Mouse (Mus musculus) cerebellum, postnatal 25 days (tissue): ENCODE data around the gene Zfp442.
"Not testable (repeated sequence)": the region's sequence is repeated elsewhere in the genome, so short reads cannot be mapped to it uniquely, and the experiment has no call there.

Experiments
- DNase-seq, 2 experiments: peaks; one replicate each; pipeline ENCODE4 v3.0.0; 2021; ENCODE audit warnings: mixed read lengths in 2 of 2

The Zfp442 gene

GRCm38 (mm10) chr2:150451180-150451919 lies at the start of gene Zfp442:
Gene Zfp442 (minus strand): TSS chr2:150451486.
- peak; percentile 76 to 78 for DNase-seq

DNA sequence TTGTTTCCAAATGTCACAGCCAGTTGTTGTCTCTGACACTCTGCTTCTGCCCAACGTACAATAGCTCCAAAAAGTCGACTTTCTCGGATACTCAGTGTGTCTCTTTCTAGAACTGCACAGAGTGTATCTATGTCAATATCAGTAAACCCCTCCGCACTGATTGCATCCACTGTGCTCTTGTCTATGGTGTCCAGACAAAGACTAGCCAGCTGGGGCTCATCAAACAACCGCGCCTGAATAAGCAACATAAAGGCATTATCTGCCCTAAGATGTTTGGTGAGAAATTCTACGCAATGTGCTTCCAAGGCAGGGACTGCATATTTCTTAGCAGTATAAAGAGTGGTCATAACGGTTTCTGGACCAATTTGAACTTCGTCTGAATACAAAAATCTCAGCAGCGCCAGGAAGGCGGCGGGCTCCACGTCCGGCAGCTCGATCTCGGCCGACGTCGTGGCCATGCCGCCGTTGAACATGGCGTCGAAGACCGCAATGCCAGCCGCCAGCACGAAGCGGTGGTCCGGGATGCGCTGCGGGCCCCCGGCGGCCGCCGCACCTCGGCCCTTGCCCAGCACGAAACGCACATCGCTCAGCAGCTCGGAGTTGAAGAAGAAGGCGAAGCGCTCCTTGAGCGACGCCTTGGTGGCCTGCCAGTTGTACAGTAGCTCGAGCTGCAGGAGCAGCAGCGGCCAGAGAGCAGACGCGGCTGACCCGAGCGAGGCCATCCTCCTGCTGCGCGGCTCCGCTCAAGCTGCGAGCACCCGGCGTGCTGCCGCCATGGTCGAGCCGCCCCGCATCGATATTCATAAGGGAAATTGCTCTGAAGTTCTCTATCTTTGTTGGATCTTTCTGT lies 49.1 kb upstream of the Zfp442 start:
- DNase-seq, result peak in 1 of 2 experiments; percentile 1

DNA sequence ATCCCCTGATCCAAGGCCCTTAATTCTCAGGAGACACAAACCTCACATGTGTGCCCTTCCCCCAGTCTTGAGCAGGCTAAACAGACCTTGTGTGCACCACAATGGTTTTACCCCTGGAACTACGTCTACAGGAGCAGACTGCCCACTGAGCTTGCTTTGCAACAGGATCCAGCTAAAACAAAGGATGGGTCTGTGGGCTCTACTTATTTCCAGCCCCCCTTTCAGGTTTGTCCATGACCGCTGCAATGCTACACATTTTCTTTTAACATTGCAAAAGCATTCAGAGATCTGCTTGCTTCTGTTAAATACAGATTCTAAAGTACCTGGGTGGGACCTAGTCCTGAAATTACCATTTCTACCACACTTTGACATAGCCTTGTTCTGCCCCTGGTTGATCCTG lies 41.7 kb upstream of the Zfp442 start:
- no peak for DNase-seq

DNA sequence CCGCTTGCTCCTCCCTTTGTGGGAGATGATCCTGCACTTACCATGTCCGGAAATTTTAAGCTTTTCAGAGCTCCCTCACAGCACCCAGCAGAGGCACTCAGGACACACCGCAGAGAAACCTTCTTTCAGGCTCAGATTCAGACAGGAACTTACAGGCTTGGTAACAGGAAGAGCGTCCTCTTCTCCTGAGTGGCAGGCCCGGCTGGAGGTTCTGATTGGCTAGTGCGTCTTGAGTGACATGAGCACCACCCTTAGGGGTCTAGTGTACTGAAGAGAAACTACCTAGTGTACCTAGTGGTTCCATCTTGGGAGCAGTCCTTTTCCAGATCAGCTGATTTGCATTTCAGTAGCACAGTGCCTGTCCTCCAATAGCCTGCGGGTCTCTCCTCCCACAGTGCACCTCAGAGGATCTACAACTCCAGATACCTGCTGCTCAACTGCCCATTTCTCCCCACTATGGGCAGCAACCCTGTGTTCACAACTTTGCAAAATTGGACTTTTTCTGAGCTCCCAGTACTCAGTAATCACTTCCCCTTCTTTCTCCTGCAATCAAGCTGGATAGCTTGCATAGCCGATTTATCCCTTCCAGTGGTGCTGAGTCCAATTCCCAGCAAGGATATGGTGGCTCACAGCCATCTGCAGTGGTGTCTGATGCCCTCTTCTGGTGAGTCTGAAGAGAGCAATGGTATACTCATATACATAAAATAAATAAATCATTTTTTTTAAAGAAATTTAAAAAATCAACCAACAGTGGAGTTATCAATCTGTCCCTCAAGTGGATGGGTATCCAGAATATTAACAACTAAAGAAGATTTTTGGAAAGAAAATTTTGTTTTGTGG lies 33.9 kb upstream of the Zfp442 start, which contains the start of gene Zfp345:
TSS of gene Zfp345 (minus strand) at position 153 of the 840 bp plus-strand sequence.
- not testable (repeated sequence) for DNase-seq

DNA sequence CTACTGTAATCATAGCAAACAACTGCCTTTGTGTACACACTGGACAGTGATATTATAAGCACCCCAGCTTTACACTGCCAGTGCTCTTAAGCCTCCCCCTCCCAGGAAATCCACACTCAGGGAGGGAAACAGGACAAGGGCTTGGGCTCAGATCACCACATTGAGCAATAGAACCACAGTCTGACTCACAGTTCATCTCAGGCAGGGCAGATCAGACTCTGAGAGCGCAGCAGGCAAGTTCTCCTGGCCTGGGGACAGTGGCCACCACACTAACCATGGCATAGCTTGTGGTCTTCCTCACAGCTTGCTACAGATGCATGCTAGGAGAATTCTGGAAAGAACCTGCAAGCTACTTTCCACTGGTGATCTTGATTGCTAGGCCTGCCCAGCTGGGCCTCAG lies 12.2 kb downstream of the Zfp442 start:
- not testable (repeated sequence) for DNase-seq

DNA sequence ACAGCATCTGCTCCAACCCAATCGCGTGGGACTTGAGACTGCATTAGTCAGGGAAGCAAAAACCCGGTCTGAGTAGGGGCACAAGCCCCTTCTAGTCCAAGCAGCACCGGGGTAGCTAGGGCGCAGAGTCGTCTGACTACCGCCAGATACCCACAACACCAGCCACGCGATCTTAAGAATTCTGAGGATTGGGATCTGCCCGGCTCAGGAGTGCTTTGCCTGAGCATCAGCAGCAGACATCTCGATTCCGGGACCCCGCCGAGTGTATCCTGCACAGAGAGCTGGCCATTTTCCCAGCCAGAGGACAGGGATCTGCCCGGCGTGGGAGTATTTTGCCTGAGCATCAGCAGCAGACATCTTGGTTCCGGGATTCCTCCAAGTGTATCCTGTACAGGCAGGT lies 39.1 kb downstream of the Zfp442 start:
- DNase-seq, result not testable (repeated sequence)

- no peak for DNase-seq
Measured at GRCm38 (mm10) chr2:150390198-150390597, 61.1 kb downstream of the Zfp442 start.

DNA sequence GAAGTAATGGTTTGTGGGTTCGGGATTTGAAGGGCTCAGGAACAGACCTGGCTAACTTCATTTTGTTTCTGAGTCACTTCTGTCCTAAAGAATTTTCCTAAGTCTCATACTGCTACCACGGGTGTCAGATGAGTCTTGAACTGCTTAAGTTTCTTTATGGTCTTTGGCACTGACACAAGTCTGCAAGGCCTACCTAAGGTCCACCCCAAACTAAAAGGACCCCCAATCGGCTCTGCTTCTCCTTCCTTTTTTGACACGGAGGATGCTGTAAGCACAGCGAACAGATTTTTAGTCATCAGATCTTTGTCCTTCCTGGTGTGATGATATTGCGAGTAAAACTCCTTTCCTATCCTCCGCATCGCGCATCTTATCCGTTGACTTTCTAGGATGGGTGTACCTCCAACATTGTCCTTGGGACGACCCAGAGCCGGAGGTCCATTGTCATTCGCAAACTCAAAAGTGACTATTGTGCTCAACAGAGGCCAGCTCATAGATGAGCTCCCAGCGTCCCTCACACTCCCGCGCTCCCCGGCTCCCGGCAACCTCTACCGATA lies 65.7 kb downstream of the Zfp442 start:
- peak in 1 of 2 experiments; percentile 8 for DNase-seq

GRCm38 (mm10) chr2:150362878-150363229 lies 88.4 kb downstream of the Zfp442 start:
- DNase-seq, result no peak

DNA sequence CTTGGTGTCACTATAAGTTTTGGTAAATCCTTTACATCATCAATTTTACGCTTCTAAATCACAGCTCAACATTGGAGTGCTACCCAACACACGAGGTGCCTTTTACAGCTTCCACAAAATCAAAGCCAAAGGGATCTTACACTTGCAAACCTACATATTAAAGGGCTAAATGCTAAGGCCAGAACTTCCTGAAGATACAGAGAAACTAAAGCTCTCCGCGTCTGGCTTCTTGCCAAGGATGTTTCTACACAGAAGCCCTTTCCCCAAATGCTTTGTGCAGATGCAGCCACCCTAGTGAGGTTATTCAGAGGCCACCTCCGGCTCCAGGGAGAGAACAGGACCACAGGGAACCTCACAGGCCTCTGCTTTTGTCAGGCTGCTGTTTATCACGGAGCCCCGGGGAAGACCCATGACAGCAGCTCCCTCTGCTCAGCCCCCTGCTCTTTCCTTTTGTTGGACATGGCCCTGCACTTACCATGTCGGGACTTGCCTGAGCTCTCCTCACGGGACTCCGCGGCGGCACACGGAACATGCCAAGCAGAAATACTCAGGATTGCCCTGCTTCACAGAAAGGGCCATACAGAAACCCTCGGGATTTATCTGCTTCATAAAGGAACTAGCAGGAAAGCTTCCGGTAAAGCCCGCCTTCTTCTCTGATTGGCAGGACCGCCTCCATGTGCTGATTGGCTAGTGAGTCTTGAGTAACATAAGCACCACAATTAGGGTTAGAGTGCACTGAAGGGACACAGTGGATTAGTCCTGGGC lies 89.0 kb downstream of the Zfp442 start, which contains the start of gene 3300002I08Rik:
TSS of gene 3300002I08Rik (minus strand) at position 653 of the 765 bp plus-strand sequence.
- peak; percentile 88 to 92 for DNase-seq
